Mouse (Mus musculus) ES-Bruce4 (cell line): Measurements from ENCODE around the gene Hspa4l.

Experiments used
- CTCF ChIP-seq: IDR thresholded peaks from one replicate; pipeline ENCODE4 v1.8.1; 2011; ENCODE audit warnings: low read depth, low read length
- EP300 ChIP-seq: IDR thresholded peaks from 2 replicates; pipeline ENCODE4 v1.6.1; 2011; ENCODE audit warnings: low read depth, low read length; ENCODE audit not compliant: insufficient read depth

GRCm38 (mm10) chr3:40738381-40738912 lies 5.8 kb upstream of the Hspa4l start:
- no peak for TF ChIP-seq EP300
- no peak for TF ChIP-seq CTCF
